Mouse (Mus musculus): Measurements from ENCODE around the gene Haghl. TPM values are rescaled to one million over a fixed set of nuclear protein-coding genes. Genes with fewer than 3 reads are reported as not detected.
"Not testable (repeated sequence)": the region's sequence is repeated elsewhere in the genome, so short reads cannot be mapped to it uniquely, and the experiment has no call there.

Gene Haghl
- total RNA-seq, 2 experiments from 2014 or later = 114 to 117 TPM

DNA sequence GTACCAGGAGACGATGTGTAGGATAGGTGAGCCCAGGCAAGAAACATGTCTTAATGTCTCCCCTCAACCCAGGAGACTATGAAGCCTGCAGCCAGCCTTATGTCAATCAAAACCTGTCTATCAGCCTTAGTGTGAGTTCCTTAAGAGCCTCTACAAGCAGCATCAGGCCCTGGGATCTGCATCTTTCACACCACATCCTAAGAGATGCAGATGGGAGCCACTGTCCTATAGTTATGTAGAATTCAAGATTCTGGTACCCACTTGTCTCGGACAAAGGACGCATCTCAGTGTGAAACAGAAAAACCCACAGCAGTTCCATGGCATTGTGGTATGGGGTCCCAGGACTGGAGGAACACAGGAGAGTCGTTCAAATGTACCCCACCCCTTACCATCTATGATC is 30.4 kb downstream of the Haghl start:
- intact Hi-C loops (cut with DNase I) = no loop called here
- DNase-seq (ENCODE audit: low spot score in 2 of 2) = no peak

DNA sequence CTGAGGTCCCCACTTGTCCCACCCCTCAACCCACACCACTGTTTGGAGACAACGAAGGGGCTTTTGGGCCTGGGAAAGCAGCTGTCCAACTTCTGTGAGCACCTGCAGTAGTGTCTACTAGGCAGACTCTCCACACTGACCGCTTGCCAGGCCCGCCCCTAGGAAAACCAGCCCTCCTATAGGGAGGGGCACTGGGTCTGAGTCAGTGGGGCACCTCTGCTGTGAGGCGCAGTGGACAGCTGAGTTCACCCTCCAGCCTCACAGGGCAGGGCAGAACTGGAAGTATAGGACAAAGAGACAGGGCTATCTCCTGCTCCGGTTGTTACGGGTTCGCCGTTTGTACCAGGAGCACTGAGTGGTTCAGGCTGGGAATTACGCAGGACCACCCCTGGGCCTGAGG is 31.2 kb downstream of the Haghl start, which contains the start of gene Msln:
Msln (minus strand) TSS at position 138 of the 400 bp plus-strand sequence.
- intact Hi-C loops (cut with DNase I) = no loop called here
- DNase-seq (ENCODE audit: low spot score in 2 of 2) = no peak

DNA sequence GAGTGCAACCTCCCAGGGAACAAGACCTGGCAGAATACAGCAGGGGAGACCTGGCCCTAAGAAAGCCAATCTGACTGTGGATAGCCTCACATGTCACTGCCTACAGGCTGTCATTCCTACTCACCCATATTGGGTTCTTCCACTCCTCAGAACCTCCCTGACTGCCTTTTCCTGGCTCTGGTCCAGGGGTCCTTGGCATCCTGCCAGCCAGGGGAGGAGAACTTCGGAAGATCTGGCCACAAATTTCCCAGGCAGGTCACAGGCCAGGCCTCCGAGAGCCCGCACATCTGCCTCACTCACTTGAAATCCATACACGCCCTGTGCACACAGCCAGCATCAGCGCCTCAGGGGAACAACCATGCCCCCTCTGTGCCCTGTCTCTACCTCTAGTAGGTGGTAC is 34.0 kb downstream of the Haghl start:
- intact Hi-C loops (cut with DNase I) = no loop called here
- no peak for DNase-seq (ENCODE audit: low spot score in 2 of 2)

DNA sequence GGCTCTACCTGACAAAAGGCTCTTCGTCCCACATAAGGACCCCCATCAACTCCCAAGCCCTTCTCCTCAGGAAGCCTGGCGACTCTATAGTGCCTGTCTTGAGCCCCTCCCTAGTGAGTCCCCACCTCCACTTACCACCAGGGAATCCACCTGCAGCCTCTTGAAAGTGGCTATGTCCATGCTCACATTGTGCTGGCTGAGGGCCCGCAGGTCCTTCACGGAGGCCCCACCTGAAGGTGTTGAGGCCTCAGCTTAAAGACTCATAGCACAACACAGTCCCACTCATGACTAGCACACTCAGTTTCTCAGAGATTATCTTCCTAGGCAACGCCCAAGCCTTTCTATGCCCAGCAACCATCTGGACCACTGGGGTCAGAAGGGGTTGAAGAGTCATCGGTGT is 36.2 kb downstream of the Haghl start:
- intact Hi-C loops (cut with DNase I) = no loop called here
- no peak for DNase-seq (ENCODE audit: low spot score in 2 of 2)

DNA sequence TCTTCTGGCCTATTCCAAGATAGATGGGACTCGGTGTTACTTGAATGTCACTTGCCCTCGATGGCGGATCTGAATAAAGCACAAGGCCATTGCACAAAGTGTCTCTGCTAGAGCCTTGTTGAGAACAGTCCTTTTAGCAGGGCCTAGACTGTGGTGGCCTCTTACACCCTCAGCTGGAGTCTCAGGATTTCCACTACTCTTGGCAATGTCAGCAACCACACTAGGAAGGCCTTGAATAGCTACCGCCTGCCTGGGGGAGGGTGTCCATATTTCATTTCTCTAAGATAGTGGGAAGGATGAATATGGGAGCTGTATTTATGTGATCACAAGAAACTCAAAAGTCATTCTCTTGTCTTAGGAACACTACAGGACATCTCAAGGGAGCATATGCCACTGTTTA is 37.2 kb downstream of the Haghl start:
- intact Hi-C loops (cut with DNase I) = no loop called here
- no peak for DNase-seq (ENCODE audit: low spot score in 2 of 2)

DNA sequence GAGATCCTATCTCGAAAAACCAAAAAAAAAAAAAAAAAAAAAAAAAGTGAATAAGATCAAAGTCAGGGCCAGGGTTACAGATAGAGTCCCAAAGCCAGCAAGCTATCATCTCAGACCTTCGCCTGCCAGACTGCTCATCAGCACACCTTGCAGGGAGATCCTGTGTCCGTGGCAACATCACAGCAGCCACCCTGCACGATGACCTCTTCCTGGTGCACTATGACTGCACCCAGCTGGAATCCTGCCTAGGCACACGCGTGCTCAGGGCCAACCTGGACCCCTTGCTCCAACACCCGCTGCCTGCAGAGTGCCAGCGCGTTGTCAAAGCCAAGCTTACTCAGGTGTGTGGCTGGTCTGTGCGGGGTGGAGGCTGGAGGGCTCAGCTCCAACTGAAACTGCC is 41.2 kb downstream of the Haghl start:
- no peak for DNase-seq (ENCODE audit: low spot score in 2 of 2)
- intact Hi-C loops (cut with DNase I) = no loop called here

DNA sequence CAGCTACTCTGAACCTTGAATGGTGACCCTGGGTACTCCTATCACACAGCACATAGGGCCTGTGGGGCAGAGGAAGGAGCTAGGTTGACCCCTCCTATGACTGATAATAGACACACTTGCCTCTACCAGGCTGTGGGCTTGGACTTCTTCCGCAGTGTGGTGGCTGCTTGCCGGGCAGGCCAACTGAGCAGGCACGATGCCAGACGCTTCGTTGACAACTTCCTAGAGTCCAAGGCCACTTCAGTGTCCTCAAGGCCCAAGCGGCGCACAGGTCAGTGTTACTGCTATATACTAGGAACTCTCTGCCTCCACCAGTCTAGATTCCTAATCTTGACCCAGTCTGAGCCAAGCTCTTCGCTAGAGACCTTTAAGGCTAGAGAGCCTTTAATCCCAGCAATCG is 41.6 kb downstream of the Haghl start:
- no peak for DNase-seq (ENCODE audit: low spot score in 2 of 2)
- intact Hi-C loops (cut with DNase I) = no loop called here

DNA sequence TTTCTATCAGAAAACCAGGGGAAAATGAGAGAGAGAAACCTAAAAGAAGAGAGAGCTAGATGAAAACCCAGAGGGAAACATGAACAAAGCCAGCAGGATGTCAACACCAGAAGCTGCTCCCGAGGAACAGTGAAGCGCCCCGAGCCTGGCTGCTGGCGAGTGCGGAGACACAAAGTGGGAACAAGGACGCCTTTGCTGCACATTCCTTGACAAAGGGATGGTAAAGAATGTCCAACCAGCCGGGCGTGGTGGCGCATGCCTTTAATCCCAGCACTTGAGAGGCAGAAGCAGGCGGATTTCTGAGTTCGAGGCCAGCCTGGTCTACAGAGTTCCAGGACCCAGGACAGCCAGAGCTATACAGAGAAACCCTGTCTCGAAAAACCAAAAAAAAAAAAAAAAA is 44.0 kb downstream of the Haghl start:
- DNase-seq (ENCODE audit: low spot score in 2 of 2); intact Hi-C loops (cut with DNase I): not testable (repeated sequence)

DNA sequence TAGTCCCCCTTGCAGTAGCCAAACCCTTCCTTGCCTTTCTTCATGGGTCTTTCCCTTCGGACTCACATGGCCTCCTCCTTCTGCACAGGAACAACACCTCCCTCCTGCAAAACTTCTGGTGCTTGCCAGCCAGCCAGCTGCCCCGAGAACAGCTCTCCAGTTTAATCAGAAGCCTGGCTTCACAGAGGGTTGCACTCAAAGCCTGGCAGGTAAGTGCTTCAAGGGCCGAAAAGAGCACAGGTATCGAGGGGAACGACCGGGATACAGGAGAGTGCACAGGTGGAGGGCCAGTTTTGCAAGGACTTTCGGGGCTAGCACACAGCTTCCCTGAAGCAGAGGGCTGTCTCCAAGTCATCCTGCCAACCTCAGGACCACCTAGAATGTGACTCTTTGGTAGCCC is 46.6 kb downstream of the Haghl start:
- intact Hi-C loops (cut with DNase I) = no loop called here
- DNase-seq (ENCODE audit: low spot score in 2 of 2) = no peak

DNA sequence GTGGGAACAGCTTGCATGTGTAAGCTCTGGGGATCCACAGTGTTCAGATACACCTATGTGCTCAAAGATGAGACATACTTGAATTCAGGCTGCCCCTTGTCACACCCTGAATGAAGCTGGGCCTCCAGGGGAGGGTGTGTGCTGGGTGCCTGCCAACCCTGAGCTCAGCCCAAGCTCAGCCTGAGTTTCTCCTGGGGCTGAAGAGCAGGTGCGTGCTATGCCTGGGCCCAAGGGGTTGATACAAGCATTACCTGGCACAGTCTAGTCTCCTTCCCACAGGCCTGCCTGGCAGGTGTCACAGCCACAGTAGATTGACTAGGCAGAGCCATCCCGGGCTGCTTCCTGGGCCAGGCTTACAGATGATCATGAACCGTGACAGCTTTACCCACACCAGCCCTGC is 49.7 kb downstream of the Haghl start, which contains the start of gene Mslnl:
Mslnl (plus strand) TSS at position 298 of the 400 bp plus-strand sequence.
- intact Hi-C loops (cut with DNase I) = no loop called here
- DNase-seq (ENCODE audit: low spot score in 2 of 2) = no peak

DNA sequence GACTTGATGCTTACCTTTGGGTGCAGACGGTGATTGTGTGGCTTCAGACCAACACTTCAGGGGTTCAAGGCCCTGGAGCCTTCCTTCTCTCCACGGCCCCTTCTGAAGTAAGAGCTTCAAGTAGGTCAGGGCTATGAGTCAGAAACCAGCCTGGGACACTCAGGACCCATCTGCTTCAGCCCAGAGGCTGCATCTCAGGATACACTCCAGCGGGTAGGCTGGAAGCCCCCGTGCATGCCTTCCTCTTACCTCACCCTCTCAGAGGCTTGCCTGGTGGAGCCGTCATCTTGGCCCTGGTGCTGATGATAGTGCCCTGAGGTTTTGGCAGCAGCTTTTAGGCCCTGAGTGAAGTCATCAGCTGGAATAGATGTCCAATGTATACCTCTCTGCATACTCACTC is 50.2 kb downstream of the Haghl start:
- no peak for DNase-seq (ENCODE audit: low spot score in 2 of 2)
- intact Hi-C loops (cut with DNase I) = no loop called here

DNA sequence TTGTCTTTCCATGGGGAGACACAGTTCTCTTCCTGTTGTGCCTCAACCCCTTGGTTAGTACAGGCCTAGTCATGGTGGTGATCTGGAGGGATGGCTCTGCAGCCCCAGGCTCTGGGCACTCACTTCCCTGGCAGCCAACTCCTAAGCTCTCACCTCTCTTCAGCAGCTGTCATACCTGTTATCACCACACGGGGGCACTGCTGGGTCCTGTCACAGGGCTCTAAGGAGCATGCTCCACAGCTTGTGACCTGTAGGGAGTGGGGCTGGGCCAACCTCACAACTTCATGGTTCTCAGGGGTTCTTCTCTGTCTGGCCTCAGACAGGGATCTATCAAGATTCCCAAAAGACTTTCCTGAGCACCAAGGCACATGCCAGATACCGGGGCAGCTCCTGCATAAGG is 53.4 kb downstream of the Haghl start:
- peak; percentile 75 to 85 for DNase-seq (ENCODE audit: low spot score in 2 of 2)

More for the DNA sequence above, 53.4 kb downstream of the Haghl start:
- intact Hi-C loops (cut with DNase I) = no loop called here

Small RNAs within 50 kb of the gene (microRNA-seq; reads per million reads assigned to microRNA genes)
- gene Gm25083 (not detected), gene Mir3082 (4.3 reads per million, percentile 12 among the genes with 10 or more reads in this experiment), gene Mir6966 (2.8 reads per million, percentile 5 among the genes with 10 or more reads in this experiment)

Other genes starting within 250 kb of the Haghl start
- gene Sox8, start 215.0 kb downstream of the Haghl start, total RNA-seq (2021) = 10 to 100 TPM; 42.8 to 65.3 TPM
- gene Lmf1, start 206.6 kb downstream of the Haghl start, total RNA-seq (2021) = 10 to 100 TPM; 22.1 to 26.7 TPM
- 100 to 1,000 TPM; 154 to 195 TPM for gene Gng13, start 68.5 kb downstream of the Haghl start, total RNA-seq (2021)
- gene Chtf18, start 58.3 kb downstream of the Haghl start, total RNA-seq (2021) = 1 to 10 TPM; 2.9 to 3.7 TPM
- 10 to 100 TPM; 49.5 to 58.9 TPM for gene Rpusd1, start 58.0 kb downstream of the Haghl start, total RNA-seq (2021)
- under 1 TPM; 0.35 to 0.39 TPM for gene Mslnl, start 49.6 kb downstream of the Haghl start, total RNA-seq (2021)
- gene Msln, start 31.3 kb downstream of the Haghl start, total RNA-seq (2021) = 1 to 10 TPM; 1.5 to 4.7 TPM
- 10 to 100 TPM; 29.5 to 42.9 TPM for gene Narfl, start 11.9 kb downstream of the Haghl start, total RNA-seq (2021)
- gene Ccdc78, start 907 bp upstream of the Haghl start, total RNA-seq (2021) = not detected
- gene Fam173a, start 7.2 kb upstream of the Haghl start, total RNA-seq (2021) = 10 to 100 TPM; 81.2 to 81.7 TPM
- under 1 TPM in 1 of 2 experiments, not detected in 1; 0.52 TPM for gene AC134908.4, start 10.0 kb upstream of the Haghl start, total RNA-seq (2021)
- gene Metrn, start 11.5 kb upstream of the Haghl start, total RNA-seq (2021) = 10 to 100 TPM; 80.7 to 96.2 TPM
- gene Fbxl16, start 23.4 kb upstream of the Haghl start, total RNA-seq (2021) = 100 to 1,000 TPM; 668 to 710 TPM
- gene Wdr24, start 38.0 kb upstream of the Haghl start, total RNA-seq (2021) = 10 to 100 TPM; 23.9 to 26.5 TPM
- 10 to 100 TPM; 54.1 to 58.7 TPM for gene Jmjd8, start 43.2 kb upstream of the Haghl start, total RNA-seq (2021)
- gene Stub1, start 47.7 kb upstream of the Haghl start, total RNA-seq (2021) = 100 to 1,000 TPM; 171 to 188 TPM
- 10 to 100 TPM; 47.5 to 54.0 TPM for gene Rhbdl1, start 51.6 kb upstream of the Haghl start, total RNA-seq (2021)
- gene Gm20683, start 56.1 kb upstream of the Haghl start, total RNA-seq (2021) = 10 to 100 TPM; 22.0 to 24.9 TPM
- gene Rhot2, start 59.2 kb upstream of the Haghl start, total RNA-seq (2021) = 10 to 100 TPM; 73.7 to 86.7 TPM
- 10 to 100 TPM; 21.2 to 36.6 TPM for gene Wdr90, start 75.8 kb upstream of the Haghl start, total RNA-seq (2021)
- gene Mcrip2, start 83.1 kb upstream of the Haghl start, total RNA-seq (2021) = 10 to 100 TPM; 23.5 to 29.8 TPM
- gene Mettl26, start 89.4 kb upstream of the Haghl start, total RNA-seq (2021) = 10 to 100 TPM; 33.3 to 36.4 TPM
- gene Wfikkn1, start 95.2 kb upstream of the Haghl start, total RNA-seq (2021) = 1 to 10 TPM; 1.4 to 1.5 TPM
- gene Rab40c, start 134.1 kb upstream of the Haghl start, total RNA-seq (2021) = 10 to 100 TPM; 46.1 to 58.0 TPM
- 100 to 1,000 TPM; 106 to 120 TPM for gene Pigq, start 159.3 kb upstream of the Haghl start, total RNA-seq (2021)
- under 1 TPM in 1 of 2 experiments, not detected in 1; 0.30 TPM for gene Nhlrc4, start 159.3 kb upstream of the Haghl start, total RNA-seq (2021)
- under 1 TPM; 0.41 to 0.59 TPM for gene A930017K11Rik, start 166.9 kb upstream of the Haghl start, total RNA-seq (2021)
- 10 to 100 TPM; 40.8 to 58.4 TPM for gene Capn15, start 200.1 kb upstream of the Haghl start, total RNA-seq (2021)